Mouse (Mus musculus): Measurements from ENCODE around the gene Arhgap31.
"Not testable (repeated sequence)": the region's sequence is repeated elsewhere in the genome, so short reads cannot be mapped to it uniquely, and the experiment has no call there.

DNA sequence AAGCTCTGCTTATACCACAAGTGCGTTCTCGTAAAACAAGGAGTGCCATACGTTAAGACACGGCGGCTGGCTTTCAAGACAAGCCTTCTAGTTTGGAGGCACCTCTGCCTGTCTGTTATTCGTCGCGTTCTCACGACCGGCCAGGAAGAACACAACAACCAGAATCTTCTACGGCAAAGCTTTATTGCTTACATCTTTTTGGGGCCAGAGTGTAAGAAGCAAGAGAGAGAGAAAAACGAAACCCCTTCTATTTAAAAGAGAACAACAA lies 1.1 kb upstream of the Arhgap31 start:
- not testable (repeated sequence) for TF ChIP-seq EP300, CTCF (IDR thresholded peaks at IDR 0.05; ENCODE audit: low read depth)

Data from heart, postnatal 0 days (tissue).